Mouse (Mus musculus) lung, postnatal 0 days (tissue): ENCODE results near the gene Sestd1.

Experiments
- CTCF ChIP-seq: IDR thresholded peaks from 2 replicates; pipeline ENCODE4 v1.5.1; 2016; ENCODE audit warnings: antibody characterized with exemption, mild to moderate bottlenecking
- EP300 ChIP-seq: IDR thresholded peaks from 2 replicates; pipeline ENCODE4 v1.6.1; 2016; ENCODE audit warnings: antibody characterized with exemption, mild to moderate bottlenecking, control low read depth

DNA sequence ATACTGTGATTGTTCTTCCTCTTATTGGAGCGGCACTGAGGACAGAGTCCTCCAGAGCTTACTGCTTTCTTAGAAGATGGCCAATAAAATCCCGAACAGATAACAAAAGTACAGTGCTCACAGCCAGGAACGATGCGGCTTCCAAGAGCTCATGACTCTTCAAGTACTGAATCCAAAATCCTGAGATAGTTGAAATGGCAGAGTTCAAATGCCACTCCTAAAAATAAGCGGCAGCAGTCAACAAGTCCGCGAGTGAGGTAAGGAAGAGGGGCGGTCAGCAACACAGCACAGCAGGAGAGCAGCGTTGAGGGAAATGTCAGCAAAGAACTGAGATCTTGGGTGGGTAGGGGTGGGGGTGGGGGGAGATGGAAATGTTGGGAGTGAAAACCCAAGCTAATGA is 32.2 kb upstream of the Sestd1 start:
- TF ChIP-seq CTCF (no peak), EP300 (no peak)
